Mouse (Mus musculus): ENCODE data around the gene Fa2h. TPM values are rescaled to one million over a fixed set of nuclear protein-coding genes. Genes with fewer than 3 reads are reported as not detected.

Fa2h gene
- polyA plus RNA-seq, 1 experiment: 0.54 TPM

- peak overlapping the region; percentile 30 for H3ac ChIP-seq (ENCODE audit: control insufficient read depth, insufficient read length)
- peak overlapping the region; percentile 91 for H3K4me3 ChIP-seq
- H3K27me3 ChIP-seq (ENCODE audit: control insufficient read depth, insufficient read depth, insufficient read length): no peaks in the 10 kb centered on the region
- H3K79me2 ChIP-seq (ENCODE audit: control insufficient read depth, insufficient read depth): peaks cover 48% of the 10 kb centered on the region
- H3K36me3 ChIP-seq (ENCODE audit: control insufficient read depth, insufficient read depth): peaks cover 3% of the 10 kb centered on the region
- no peak for TF ChIP-seq MYOG (IDR thresholded peaks at IDR 0.05; ENCODE audit: control insufficient read depth in 1 of 3, insufficient read depth in 1 of 3, insufficient read length in 2 of 3, low read depth in 2 of 3)
- no peak for TF ChIP-seq USF1 (IDR thresholded peaks at IDR 0.05; ENCODE audit: low read depth)
- TF ChIP-seq MAX (IDR thresholded peaks at IDR 0.05; ENCODE audit: low read depth): no peak
- TF ChIP-seq POLR2A (IDR thresholded peaks at IDR 0.05; ENCODE audit: insufficient read length, low read depth): no peak
- TF ChIP-seq MYOD1 (IDR thresholded peaks at IDR 0.05; ENCODE audit: control insufficient read depth in 1 of 3, insufficient read length in 2 of 3, low read depth in 2 of 3): no peak
- no peak for TF ChIP-seq CEBPB (IDR thresholded peaks at IDR 0.05; ENCODE audit: insufficient read depth, poor library complexity, severe bottlenecking)
- TF ChIP-seq REST (IDR thresholded peaks at IDR 0.05; ENCODE audit: insufficient read depth, insufficient read length): no peak
- TF ChIP-seq TCF3 (IDR thresholded peaks at IDR 0.05; ENCODE audit: insufficient read length, low read depth): no peak
- TF ChIP-seq POLR2AphosphoS2 (IDR thresholded peaks at IDR 0.05; ENCODE audit: insufficient read length, low read depth): no peak
- TF ChIP-seq TCF12 (IDR thresholded peaks at IDR 0.05; ENCODE audit: insufficient read depth, poor library complexity, severe bottlenecking): no peak
- TF ChIP-seq E2F4 (IDR thresholded peaks at IDR 0.05; ENCODE audit: insufficient read depth): no peak
- TF ChIP-seq SRF (IDR thresholded peaks at IDR 0.05; ENCODE audit: control insufficient read depth, insufficient read length, low read depth): no peak
- peak overlapping the region; percentile 81 for H3K4me2 ChIP-seq (ENCODE audit: low read depth)
Observed at GRCm38 (mm10) chr8:111299363-111299820, 94.2 kb downstream of the Fa2h start.

GRCm38 (mm10) chr8:111298011-111298410 lies 95.6 kb downstream of the Fa2h start:
- Histone ChIP-seq H3K27me3 (ENCODE audit: control insufficient read depth, insufficient read depth, insufficient read length) (no peaks in the 10 kb centered on the region), H3K4me2 (ENCODE audit: low read depth) (peak overlapping the region; percentile 39), H3K36me3 (ENCODE audit: control insufficient read depth, insufficient read depth) (peaks cover 17% of the 10 kb centered on the region), H3K79me2 (ENCODE audit: control insufficient read depth, insufficient read depth) (peaks cover 55% of the 10 kb centered on the region), H3ac (ENCODE audit: control insufficient read depth, insufficient read length) (no peak overlapping the region), H3K4me3 (peak overlapping the region; percentile 91)
- TF ChIP-seq E2F4 (IDR thresholded peaks at IDR 0.05; ENCODE audit: insufficient read depth): no peak
- TF ChIP-seq CEBPB (IDR thresholded peaks at IDR 0.05; ENCODE audit: insufficient read depth, poor library complexity, severe bottlenecking): no peak
- no peak for TF ChIP-seq POLR2A (IDR thresholded peaks at IDR 0.05; ENCODE audit: insufficient read length, low read depth)
- TF ChIP-seq USF1 (IDR thresholded peaks at IDR 0.05; ENCODE audit: low read depth): no peak
- TF ChIP-seq SRF (IDR thresholded peaks at IDR 0.05; ENCODE audit: control insufficient read depth, insufficient read length, low read depth): no peak

Other genes starting within 250 kb of the Fa2h start
- gene Glg1, start 134.6 kb downstream of the Fa2h start, polyA plus RNA-seq (2012; fragmentation: generic; extraction: Trizol): 39.1 TPM
- 9.0 TPM for gene Rfwd3, start 93.6 kb downstream of the Fa2h start, polyA plus RNA-seq (2012; fragmentation: generic; extraction: Trizol)
- gene Mlkl, start 55.6 kb downstream of the Fa2h start, polyA plus RNA-seq (2012; fragmentation: generic; extraction: Trizol): 14.5 TPM
- 10.2 TPM for gene Wdr59, start 128.3 kb upstream of the Fa2h start, polyA plus RNA-seq (2012; fragmentation: generic; extraction: Trizol)
- 39.2 TPM for gene Znrf1, start 142.3 kb upstream of the Fa2h start, polyA plus RNA-seq (2012; fragmentation: generic; extraction: Trizol)
- gene Ldhd, start 236.6 kb upstream of the Fa2h start, polyA plus RNA-seq (2012; fragmentation: generic; extraction: Trizol): 0.16 TPM
- gene Zfp1, start 249.6 kb upstream of the Fa2h start, polyA plus RNA-seq (2012; fragmentation: generic; extraction: Trizol): 5.3 TPM

Data from myocyte (in vitro differentiated cells).